Mouse (Mus musculus): Measurements from ENCODE around the gene Luzp1.

Luzp1 gene

GRCm38 (mm10) chr4:136462839-136463178, 6.8 kb upstream of the Luzp1 start:
- peak; percentile 47 for DNase-seq (ENCODE audit: low spot score)

DNA sequence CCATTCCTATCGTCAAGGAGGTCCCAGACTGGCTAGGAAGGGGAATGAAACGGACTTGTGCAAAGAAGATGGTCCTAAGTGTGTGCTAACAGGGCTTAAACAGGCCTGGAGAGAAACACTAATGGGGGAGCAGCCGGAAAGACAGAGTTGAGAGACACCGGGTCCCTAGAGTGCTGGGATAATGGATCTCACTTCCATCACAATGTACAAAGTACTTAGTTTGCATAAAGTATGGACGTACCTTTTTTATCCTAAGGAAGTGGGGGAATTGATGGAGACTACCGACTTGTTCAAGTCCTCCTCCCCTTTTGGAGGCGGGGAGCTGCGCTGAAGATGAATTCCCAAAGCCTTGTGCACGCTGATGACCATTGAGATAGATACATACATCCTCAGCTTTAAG, 6.1 kb upstream of the Luzp1 start:
- no peak for DNase-seq (ENCODE audit: low spot score)

- no peak for DNase-seq (ENCODE audit: low spot score)
Measured at GRCm38 (mm10) chr4:136466226-136466625, 3.3 kb upstream of the Luzp1 start.

- peak; percentile 42 for DNase-seq (ENCODE audit: low spot score)
Measured at GRCm38 (mm10) chr4:136468553-136469327, 821 bp upstream of the Luzp1 start.

DNA sequence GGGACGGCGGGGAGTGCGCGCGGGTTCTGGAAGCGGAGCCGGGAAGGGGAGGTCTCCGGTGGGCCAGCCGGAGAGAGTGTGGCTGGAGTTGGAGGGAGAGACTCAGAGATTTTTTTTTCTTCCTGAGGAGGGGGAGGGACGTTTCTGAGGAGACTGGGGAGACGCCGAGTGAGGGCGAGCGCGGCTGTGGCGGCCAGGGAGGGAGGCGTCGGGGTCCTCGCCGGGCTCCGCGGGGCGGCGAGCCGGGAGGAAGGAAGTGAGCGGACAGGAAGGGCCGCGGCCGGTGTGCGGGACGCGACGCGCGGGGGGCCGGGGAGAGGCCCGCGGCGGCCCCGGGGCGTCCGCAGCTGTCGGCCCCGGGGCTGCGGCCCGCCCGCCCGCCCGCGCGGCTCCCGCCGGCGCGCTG, 383 bp downstream of the Luzp1 start:
- peak; percentile 62 for DNase-seq (ENCODE audit: low spot score)

- DNase-seq (ENCODE audit: low spot score): peak; percentile 40
Measured at GRCm38 (mm10) chr4:136470347-136471071, 948 bp downstream of the Luzp1 start.

GRCm38 (mm10) chr4:136476692-136477091, 7.1 kb downstream of the Luzp1 start:
- no peak for DNase-seq (ENCODE audit: low spot score)

DNA sequence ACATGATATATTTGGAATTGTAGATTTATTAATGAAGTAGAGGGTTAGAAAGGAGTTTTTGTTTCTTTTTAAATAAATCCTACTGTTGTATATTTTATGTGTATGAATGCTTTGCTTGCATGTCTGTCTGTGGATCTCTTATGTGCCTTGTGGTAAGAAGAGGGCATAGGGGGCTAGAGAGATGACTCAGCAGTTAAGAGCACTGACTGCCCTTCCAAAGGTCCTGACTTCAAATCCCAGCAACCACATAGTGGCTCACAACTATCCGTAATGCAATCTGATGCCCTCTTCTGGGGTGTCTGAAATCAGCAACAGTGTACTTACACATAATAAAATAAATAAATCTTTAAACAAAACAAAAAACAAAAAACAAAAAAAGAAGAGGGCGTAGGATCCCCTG, 17.0 kb downstream of the Luzp1 start:
- no peak for DNase-seq (ENCODE audit: low spot score)

DNA sequence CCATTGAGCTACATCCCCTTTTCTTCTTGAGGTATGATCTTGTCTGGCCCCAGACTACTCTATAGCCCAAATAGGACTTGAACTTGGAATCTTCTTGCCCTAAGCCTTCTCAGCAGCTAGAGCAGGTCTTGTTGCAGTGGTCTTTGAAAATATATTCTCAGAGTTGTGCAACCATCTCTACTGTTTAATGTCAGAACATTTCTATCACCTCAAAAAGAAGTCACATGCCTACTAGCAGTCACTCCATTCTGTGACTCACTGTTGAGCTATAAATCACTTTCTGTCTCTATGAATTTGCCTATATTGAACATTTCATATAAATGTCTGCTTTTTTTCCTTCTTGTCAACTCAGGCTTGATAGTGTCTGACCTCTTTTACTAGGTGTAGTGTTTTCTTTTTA, 26.4 kb downstream of the Luzp1 start:
- DNase-seq (ENCODE audit: low spot score): no peak

DNA sequence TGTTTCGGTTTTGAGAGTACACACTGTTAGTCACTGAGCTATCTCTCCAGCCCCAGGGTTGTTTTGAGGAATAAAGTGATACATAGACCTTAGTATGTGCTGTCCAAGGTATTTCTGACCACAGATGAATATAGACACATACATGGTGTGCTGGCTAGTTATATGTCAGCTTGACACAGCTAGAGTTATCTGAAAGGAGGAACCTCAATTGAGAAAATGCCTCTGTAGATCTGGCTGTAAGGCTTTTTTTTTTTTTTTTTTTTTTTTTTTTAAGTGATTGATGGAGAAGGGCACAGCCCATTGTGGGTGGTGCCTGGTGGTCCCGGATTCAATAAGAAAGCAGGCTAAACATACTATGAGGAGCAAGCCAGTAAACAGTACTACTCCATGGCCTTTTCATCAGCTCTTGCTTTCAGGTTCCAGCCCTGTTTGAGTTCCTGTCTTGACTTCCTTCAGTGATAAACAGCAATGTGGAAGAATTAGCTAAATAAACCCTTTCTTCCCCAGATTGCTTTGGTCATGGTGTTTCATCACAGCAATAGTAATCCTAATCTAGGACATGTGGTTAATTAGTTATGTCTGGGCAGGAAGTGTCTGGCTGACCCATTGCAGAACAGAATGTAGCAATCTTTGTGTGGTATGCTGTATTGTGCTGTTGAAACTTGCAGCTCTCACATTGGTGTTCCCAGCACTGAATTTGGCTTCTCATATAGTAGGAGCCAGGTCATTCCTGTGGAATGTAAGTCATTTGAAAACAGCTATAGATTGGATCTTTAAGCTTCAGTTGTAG, 36.1 kb downstream of the Luzp1 start:
- DNase-seq (ENCODE audit: low spot score): peak; percentile 41

DNA sequence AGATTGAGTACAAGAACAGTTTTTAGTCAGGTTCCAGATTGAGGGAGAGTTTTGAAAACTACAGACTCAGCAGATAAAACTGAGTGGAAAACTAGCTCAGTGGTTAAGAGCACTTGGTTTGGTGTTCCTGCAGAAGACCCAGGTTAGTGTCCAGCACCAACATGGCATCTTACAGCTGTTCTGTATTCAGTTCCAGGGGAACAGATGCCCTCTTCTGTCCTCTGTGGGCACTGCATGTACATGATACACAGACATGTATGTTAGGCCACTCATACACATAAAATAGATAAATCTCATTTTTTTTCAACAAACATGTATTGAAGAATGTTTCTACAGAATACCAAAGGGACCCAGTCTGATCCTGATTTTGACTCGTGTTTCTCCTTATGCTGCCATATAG, 40.3 kb downstream of the Luzp1 start:
- no peak for DNase-seq (ENCODE audit: low spot score)

- peak; percentile 63 for DNase-seq (ENCODE audit: low spot score)
Measured at GRCm38 (mm10) chr4:136511708-136512107, 42.1 kb downstream of the Luzp1 start.

- no peak for DNase-seq (ENCODE audit: low spot score)
Measured at GRCm38 (mm10) chr4:136512905-136513304, 43.3 kb downstream of the Luzp1 start.

- no peak for DNase-seq (ENCODE audit: low spot score)
Measured at GRCm38 (mm10) chr4:136518141-136518540, 48.6 kb downstream of the Luzp1 start.

GRCm38 (mm10) chr4:136518576-136518975, 49.0 kb downstream of the Luzp1 start:
- no peak for DNase-seq (ENCODE audit: low spot score)

DNA sequence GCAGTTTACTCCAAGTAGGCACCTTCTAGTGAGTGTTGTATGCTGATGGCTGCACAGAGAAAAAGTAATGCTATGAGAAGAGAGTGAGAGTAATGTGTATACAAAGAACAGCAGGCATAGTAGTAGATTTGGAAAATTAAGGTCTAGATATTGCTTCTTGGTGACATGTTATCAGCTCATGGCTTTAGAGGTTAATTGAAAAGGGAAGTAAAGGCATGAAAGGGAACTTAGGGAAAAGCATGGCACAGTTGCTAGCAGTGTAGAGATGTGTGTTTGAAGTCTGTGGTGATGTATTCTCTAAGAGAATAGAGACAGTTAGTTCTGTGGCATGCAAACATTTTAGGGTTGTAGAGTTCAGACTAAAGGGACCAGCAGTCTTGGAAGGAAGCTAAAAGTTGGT, 50.3 kb downstream of the Luzp1 start:
- no peak for DNase-seq (ENCODE audit: low spot score)

- no peak for DNase-seq (ENCODE audit: low spot score)
Measured at GRCm38 (mm10) chr4:136521898-136522297, 52.3 kb downstream of the Luzp1 start.

DNA sequence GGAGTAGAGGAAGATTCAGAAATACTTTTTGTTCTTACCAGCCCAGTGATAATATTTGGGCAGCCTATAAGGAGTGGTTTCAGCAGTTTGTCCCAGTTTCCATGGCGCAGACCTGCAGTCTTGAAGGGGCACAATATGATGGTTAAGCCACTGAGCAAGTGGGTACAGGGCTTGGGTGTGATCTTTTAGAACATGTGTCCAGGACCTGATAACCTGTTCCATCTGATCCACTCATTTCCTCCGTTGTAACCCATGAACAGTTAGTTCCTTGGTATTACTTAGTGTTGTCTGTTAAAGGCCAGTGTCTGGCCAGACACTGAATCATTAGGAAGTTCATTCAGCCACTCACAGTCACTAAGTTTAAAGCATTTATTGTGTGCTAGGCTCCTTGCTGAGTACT, 54.7 kb downstream of the Luzp1 start:
- no peak for DNase-seq (ENCODE audit: low spot score)

DNA sequence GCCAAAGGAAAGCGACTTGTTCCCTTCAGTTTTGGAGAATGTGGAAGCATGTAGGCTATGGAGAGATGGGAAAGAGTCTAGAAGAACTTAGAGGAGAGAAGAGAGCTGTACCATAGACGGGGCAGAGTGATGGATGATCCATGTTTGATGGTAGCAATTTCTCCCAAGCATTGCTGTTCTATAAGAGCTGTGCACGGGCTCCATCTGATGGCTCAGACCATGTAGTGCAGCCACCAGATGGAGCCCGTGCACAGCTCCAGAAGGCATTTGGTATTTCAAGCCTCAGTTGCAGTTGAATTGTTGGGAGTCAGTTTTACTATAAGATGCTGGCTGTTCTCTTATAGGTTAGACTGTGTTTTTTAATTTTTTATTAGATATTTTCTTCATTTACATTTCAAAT, 56.9 kb downstream of the Luzp1 start:
- DNase-seq (ENCODE audit: low spot score): peak; percentile 66

- DNase-seq (ENCODE audit: low spot score): no peak
Measured at GRCm38 (mm10) chr4:136545151-136545550, 75.6 kb downstream of the Luzp1 start.

GRCm38 (mm10) chr4:136546279-136547045, 76.9 kb downstream of the Luzp1 start:
- DNase-seq (ENCODE audit: low spot score): no peak

GRCm38 (mm10) chr4:136547721-136548120, 78.2 kb downstream of the Luzp1 start:
- no peak for DNase-seq (ENCODE audit: low spot score)

Measured in adipocyte (in vitro differentiated cells).